Mouse (Mus musculus) adrenal gland, adult 18-20 months (tissue): ENCODE measurements around the gene Klhl15. TPM values are rescaled to one million over a fixed set of nuclear protein-coding genes. Genes with fewer than 3 reads are reported as not detected.
A peak's percentile ranks its signal among the peaks of the same experiment; 100 is the strongest.
"Not testable (repeated sequence)": the region's sequence is repeated elsewhere in the genome, so short reads cannot be mapped to it uniquely, and the experiment has no call there.

Source experiments
- DNase-seq, 2 experiments: peaks; one replicate each; pipeline ENCODE4 v3.0.0; 2021 to 2022; ENCODE audit warnings: low spot score in 2 of 2
- long read RNA-seq, 2 experiments: library from polyadenylated mRNA; stranded (forward); transcript quantifications; one replicate each; pipeline ENCODE4 v2.0.0; 2021
- microRNA-seq, 2 experiments: library from miRNA; unstranded; fragments of <30 nt; microRNA quantifications; one replicate each; pipeline ENCODE4 v1.2.0; 2021; ENCODE audit warnings: borderline number of aligned reads in 2 of 2
- total RNA-seq, 2 experiments: library from RNA; stranded (reverse); gene quantifications; 1 replicate in 1 of 2; 2 replicates in 1 of 2; pipeline ENCODE4 v1.2.3; 2021

Gene Klhl15
- total RNA-seq = 10 to 100 TPM; 12.0 to 15.1 TPM
- long read RNA-seq, experiment 1, partial matches to known transcripts = 0 of 1 reads
- long read RNA-seq, experiment 1, other reads (novel, unspliced or antisense) = 1 of 1 reads
- long read RNA-seq, experiment 2, partial matches to known transcripts = 1 of 5 reads
- long read RNA-seq, experiment 2, other reads (novel, unspliced or antisense) = 2 of 5 reads

DNA sequence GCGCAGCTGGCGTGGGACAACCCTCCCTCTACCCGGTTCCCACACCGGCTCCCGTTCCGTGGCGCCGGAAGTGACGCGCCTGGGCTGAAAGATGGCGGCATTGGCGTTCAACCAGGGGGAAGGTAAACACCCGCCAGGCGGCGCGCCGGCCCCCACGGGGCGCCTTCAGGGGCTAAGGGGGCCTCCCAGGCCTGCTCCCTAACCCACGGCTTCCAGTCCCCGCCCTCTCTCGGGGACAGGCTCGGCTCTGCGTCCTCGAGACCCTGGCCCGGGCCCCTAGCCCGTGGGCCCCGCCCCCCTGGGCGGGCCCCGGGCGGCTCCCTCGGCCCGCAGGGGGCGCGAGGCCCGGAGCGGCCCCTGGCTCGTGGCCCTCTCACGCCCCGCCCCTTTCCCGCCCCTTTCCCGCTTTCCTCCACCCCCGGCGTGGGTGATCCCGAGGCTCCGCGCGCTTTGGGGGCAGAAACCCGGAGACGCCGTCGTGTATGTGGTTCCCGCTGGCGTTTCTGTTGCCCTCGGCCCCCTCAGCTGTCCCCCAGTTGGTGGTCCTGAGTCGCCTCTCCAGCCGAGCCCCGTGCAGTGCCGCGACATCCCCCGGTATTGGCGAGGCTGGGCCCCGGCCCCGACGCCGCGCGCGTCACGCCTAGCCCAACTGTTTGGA is at the start of gene Klhl15:
Klhl15 (plus strand) TSS at position 68 of the 658 bp plus-strand sequence.
- peak; percentile 71 to 78 for DNase-seq

DNA sequence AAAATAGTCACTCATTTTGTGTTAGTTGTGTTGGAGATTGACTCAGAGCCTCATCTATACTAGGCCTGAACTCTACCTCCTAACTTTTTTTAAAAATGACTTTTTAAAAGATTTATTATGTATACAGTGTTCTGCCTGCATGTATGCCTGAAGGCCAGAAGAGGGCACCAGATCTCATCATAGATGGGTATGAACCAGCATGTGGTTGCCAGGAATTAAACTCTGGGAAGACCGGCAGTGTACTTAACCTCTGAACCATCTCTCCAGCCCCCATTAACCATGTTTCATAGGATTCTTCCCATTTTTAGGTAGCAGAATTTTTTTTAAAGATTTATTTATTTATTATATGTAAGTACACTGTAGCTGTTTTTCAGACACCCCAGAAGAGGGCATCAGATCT is 49.2 kb upstream of the Klhl15 start:
- no peak for DNase-seq

DNA sequence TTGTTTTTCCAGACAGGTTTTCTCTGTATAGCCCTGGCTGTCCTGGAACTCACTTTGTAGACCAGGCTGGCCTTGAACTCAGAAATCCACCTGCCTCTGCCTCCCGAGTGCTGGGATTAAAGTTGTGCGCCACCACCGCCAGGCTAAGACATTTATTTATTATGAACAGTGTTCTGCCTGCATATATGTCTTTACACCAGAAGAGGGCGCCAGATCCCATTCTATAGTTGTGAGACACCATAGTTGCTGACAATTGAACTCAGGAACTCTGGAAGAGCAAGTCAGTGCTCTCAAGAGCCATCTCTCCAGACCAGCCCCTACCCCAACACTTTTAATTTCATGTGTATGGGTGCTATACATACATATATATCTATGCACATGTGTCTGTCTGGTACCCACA is 40.5 kb upstream of the Klhl15 start:
- not testable (repeated sequence) for DNase-seq

DNA sequence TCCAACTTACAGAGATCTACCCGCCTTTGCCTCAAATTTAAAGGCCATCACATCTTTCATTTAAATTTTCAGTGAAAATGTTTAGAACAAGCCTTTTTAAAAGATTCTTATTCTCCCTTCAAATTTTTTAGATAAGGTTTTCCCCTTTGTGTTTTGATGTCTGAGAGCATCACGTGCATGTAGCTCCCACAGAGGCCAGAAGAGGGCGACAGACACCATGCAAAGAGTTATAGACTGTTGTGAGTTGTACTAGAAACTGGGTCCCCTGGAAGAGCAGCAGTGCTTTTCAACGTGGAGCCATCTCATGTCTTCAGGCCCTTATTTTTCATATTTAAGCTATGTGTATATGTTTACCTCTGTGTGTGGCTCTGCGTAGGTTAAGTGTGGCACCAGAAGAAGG is 36.6 kb upstream of the Klhl15 start:
- DNase-seq = peak in 1 of 2 experiments; percentile 51

DNA sequence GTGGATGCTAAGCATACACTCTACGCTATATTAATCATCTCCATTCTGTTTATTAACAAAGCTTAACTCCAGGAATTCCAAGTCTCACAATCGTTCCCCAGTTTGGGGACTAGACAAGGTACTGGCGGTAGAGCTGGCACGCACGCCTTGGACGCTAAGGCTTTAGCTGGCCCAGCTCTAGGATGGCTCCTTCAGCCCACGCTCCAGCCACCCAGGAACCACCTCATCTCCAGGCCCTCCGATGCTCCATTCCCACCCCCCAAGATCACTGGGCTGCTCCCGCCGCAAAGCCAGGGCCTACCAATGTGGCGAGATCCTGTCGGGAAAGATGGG is 22.2 kb upstream of the Klhl15 start:
- DNase-seq = no peak

DNA sequence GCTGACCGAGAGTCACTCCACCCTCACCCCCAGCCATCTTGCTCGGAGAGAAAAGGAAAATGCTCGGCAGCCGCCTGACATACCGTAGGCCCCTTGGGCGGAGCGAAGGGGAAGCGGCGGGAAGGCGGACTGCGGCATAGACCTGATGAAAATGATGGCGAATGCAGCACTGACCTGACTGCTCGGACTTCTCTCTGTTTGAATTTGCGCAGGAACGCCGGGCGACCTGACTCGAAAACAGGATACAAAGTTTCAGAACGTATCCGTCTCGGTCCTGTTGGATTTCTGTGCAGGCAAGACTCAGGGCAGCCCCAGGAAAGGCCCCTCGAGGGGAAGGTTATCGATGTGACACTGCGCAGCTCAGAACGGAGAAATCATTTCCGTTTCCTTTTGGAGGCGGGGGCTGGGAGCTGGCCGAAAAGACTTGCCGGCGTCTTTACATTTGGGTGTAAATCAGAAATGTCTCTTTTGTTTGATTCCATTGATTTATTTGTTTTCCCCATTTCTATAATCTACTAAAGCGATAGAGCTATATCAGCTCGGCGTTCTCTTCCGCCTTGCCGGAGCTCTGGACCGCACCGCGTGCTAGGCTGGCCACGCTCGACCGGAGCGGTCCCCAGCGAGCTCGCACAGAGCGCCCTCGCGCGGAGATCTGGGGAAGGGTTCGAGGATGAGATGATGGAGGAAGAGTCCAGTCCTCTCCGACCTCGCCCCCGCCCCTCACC is 21.6 kb upstream of the Klhl15 start, which contains the start of gene Eif2s3x:
Eif2s3x (minus strand) TSS at position 266 of the 725 bp plus-strand sequence.
- peak; percentile 77 to 88 for DNase-seq

DNA sequence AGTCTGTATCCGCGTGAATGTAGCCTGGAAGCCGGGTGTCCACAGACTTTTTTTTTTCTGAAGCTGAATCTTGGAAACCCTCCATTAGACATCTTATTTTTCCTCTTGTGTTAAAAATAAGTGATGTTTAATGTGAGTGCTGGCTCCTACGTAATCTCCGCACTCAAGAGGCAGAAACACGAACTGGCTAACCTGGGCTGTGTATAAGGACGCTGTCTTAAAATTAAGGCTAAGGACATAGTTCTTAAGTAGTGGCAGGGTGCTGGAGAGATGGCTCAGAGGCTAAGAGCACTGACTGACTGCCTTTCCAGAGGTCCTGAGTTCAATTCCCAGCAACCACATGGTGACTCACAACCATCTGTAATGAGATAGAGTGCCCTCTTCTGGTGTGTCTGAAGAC is 21.0 kb upstream of the Klhl15 start:
- peak in 1 of 2 experiments; percentile 4 for DNase-seq

DNA sequence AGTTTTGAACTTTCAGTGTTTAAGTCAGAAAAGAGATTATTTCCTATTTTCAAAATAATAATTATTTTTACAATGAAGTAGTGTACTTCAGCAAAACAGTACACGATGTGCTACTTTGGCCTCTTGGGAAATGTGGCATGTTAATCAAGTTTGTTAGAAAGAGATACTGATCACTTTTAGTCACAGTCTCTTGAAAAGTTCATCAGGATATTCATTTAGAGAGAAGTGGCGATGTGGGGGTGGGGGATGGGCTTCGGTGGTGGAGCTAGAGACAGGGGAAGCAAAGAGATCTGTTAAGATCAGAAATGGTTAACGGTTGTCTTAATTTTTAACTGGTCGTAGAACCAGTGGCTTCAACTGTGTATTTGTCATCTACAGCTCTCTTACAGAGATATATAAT is 967 bp upstream of the Klhl15 start:
- no peak for DNase-seq

DNA sequence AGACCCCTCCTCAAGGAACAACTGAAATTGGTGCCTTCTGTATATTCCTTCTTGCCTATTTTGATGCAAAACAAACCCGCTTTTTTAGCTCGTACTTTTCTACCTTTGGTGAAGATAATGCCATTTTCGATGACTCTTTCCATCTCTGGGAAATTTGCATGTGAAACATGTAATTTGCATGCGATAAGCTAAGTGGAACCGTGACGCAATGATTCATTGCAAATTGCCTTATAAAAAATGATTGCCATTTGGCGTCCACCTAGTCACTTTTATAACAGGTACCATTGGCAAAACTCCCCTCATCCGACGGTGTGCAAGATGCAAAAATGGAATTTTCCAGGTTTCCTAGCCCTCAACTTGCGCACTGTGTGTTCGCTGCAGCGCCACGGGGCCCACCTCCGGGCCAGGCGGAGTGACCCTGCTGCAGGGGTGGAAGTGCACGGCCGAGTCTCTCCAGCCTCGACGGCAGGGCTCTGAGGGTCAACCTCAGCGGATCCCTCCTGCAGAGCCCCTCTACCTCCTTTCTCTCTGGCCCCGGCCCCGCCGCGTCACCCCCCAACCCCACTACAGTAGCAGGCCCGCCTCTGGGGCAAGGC is 365 bp upstream of the Klhl15 start:
- DNase-seq = no peak

DNA sequence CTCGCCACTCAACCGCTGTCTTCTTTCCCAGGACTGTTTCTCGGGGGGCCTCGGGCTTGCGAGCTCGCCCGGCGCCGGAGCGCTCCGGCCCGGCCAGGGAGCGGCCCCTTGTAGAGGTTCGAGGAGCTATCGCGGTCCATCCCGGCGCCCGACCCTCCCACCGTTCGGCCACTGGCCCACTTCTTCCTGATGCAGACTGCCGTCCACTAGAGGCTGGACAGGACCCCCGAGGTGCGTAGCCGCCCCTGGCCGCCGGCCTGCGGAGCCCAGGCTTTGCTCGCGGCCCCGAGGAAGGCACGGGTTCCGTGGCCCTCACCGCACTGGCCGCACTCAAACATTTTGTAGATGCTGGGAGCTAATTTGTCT is 774 bp downstream of the Klhl15 start:
- peak; percentile 12 to 29 for DNase-seq

DNA sequence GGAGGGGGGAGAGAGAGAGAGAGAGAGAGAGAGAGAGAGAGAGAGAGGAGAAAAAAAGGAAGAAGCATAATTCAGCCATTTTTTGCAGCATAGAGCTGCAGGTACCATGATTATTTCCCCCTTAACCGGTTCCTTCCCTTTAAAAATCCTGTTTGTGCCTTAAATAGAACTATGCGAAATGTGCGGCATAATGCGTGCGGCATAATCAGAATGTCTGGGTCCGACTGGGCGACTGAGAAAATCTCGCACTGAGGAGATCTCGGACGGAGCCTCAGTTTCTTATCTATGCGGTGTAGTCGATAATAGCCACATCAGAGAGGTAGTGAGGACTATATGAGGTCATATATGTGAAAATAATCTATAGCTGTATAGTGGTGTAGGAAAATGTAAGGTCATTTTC is 1.2 kb downstream of the Klhl15 start:
- no peak for DNase-seq

DNA sequence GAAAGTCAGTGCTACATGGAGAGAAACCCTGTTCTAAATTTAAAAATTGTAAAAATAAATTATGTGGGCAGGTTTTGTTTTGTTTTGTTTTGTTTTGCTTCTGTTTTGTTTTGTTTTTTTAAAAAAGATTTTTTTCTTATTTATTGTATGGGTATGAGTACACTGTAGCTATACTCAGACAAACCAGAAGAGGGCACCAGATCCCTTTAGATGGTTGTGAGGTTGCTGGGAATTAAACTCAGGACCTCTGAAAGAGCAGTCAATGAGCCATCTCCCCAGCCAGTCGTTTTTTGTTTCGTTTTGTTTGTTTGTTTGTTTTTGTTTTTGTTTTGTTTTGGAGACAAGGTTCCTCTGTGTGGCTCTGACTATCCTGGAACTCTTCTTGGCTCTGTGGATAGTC is 54.5 kb downstream of the Klhl15 start:
- DNase-seq = peak in 1 of 2 experiments; percentile 40

DNA sequence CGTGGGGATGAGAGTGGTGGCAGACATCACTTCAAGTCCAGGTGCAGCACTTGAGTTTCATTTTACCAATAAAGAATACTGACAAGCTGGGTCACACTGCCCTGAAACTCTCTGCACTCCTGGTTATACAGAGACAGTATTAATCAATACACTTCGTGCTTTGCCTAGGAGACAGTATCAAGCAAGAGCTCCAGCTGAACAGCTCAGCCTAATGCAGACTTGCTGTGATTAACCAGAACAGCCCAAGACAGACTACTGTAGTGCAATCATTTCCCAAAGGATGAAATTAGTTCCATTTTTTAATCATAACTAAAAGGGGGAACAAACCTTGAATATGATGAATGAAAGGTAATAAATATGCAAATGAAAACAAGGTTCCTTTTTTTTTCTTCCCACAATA is 68.5 kb downstream of the Klhl15 start:
- no peak for DNase-seq

DNA sequence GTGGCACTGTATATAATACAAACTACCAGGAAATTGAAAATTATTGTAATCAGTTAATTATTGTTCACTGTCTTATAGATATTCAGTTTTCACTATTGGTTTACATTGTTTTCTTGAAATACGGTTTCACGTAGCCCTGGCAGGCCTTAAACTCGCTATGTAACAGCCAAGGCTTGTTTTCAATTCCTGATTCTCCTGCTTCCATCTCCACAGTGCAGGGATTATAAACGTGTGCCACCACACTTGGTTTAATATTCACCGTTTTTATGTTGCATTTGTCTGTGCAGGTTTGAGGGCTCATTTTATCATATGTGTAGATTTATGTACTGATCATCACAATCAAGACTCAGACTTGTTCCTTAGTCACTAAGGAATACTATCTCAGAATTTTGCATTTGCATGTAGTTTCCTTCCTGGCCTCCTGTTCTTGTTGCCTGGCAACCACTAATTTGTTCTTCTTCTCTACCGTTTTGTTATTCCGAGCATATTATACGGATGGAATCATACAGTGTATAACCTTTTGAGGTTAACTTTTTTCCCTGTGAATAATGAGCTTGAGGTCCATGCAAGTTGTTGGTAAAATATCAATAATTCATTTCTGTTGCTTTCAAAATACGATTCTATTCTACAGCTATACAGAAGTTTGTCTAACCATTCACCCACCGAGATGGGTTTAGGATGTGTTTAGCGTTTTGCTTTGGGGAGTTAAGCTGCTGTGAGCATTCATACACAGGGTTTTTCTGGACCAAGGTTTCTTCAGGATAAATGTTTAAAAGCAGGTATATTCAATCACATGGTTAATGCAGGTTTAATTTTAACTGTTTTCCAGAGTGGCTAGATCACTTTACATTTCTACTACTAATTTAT is 86.9 kb downstream of the Klhl15 start:
- no peak for DNase-seq

Small RNA genes lying within 50 kb of the gene (microRNA-seq; reads per million reads assigned to microRNA genes)
- gene Mir7673 = 0 to 0.47 reads per million in 2 experiments

Other genes with a start within 250 kb of the Klhl15 start
- 10 to 100 TPM; 28.0 to 29.3 TPM for gene Zfx, start 110.9 kb upstream of the Klhl15 start, total RNA-seq
- 100 to 1,000 TPM; 138 to 199 TPM for gene Eif2s3x, start 21.7 kb upstream of the Klhl15 start, total RNA-seq
- not detected for gene Fam90a1b, start 132.2 kb downstream of the Klhl15 start, total RNA-seq
- gene Apoo, start 132.5 kb downstream of the Klhl15 start, total RNA-seq = 100 to 1,000 TPM in 1 of 2 experiments, 10 to 100 TPM in 1; 57.0 to 109 TPM